17 mouse cellular contexts compared by ENCODE assay signal in the genomic region with DNA sequence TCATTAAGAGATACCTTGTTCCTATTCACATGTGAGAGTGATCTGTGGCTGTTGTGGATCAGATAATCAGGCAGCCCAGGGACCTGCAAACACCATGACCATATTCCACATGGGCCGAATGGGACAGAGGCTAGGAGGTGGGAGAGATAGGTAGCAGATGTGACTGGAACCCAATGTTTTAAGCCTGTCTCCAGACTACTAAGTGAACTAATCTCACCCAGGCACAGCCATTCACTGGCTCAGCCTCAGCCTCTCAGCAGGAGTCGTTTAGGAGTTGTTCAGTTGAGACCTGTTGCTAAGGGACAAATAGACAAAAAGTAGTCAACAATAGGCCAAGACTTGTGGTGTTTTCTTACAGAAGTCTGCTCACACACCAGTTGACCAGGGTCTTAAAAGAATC. TPM values are rescaled to one million over a fixed set of nuclear protein-coding genes. Genes with fewer than 3 reads are reported as not detected.
"Had no signal": no experiment of that assay in that cellular context is flagged by ENCODE, and none has a peak within 500 bp of the region (broad histone marks: within the 10 kb centered on the region; RNA-seq: fewer than 3 reads in every experiment).

No protein-coding gene starts in this region.

- ATAC-seq: midbrain, embryonic 16.5 days had no signal

- H3K9ac ChIP-seq: liver, embryonic 14.5 days; lung, embryonic 14.5 days; neural tube, embryonic 13.5 days; neural tube, embryonic 15.5 days; stomach, embryonic 15.5 days had no signal

- H3K27ac ChIP-seq: liver, embryonic 14.5 days; midbrain, embryonic 10.5 days; neural tube, embryonic 13.5 days; neural tube, embryonic 15.5 days; stomach, embryonic 15.5 days; stomach, postnatal 0 days had no signal

- H3K4me3 ChIP-seq: midbrain, embryonic 10.5 days; myocyte; neural tube, embryonic 13.5 days; neural tube, embryonic 15.5 days; stomach, embryonic 15.5 days had no signal

- H3K9me3 ChIP-seq: midbrain, embryonic 10.5 days; neural tube, embryonic 13.5 days; neural tube, embryonic 15.5 days; stomach, embryonic 15.5 days had no signal

- H3K4me2 ChIP-seq: lung, embryonic 14.5 days; neural tube, embryonic 13.5 days; neural tube, embryonic 15.5 days; stomach, embryonic 15.5 days had no signal

- H3K36me3 ChIP-seq: midbrain, embryonic 10.5 days; neural tube, embryonic 13.5 days; neural tube, embryonic 15.5 days; stomach, embryonic 15.5 days had no signal

- H3K27me3 ChIP-seq: neural tube, embryonic 13.5 days; neural tube, embryonic 15.5 days; stomach, embryonic 15.5 days had no signal

- DNase-seq: lung, adult 18-20 months; lung, embryonic 14.5 days; lung, postnatal 10 days; lung, postnatal 4 days; right cerebral cortex, postnatal 14 days; thymus, adult 2 months; thymus, postnatal 25 days; thymus, postnatal 4 days had no signal

RNA-seq across cellular contexts. Expression of a gene that starts 48.0 kb away (rescaled TPM):
- total RNA-seq: megakaryocyte-erythroid progenitor cell, adult 5-6 weeks had no signal
- polyA plus RNA-seq: myocyte had no signal
